Mouse (Mus musculus): ENCODE measurements at regions not wholly inside any gene's neighbourhood (a gene's known extent, or its start where the extent isn't known, plus 50 kb on each side); places are given as distances from the start of the nearest gene placed in this dataset.

GRCm38 (mm10) chr3:19421430-19421944 is 207.0 kb downstream of the 1700064H15Rik start:
- H3K4me1 ChIP-seq (ENCODE audit: control insufficient read depth, insufficient read depth, insufficient read length, low read length) = peaks cover 3% of the 10 kb centered on the region; the same call in 1 of the 2 replicates
- no peak overlapping the region for H3K4me3 ChIP-seq (ENCODE audit: insufficient read depth, low read depth, low read length)
- H3K27ac ChIP-seq (replicated peaks; ENCODE audit: low read depth, low read length) = no peak overlapping the region

DNA sequence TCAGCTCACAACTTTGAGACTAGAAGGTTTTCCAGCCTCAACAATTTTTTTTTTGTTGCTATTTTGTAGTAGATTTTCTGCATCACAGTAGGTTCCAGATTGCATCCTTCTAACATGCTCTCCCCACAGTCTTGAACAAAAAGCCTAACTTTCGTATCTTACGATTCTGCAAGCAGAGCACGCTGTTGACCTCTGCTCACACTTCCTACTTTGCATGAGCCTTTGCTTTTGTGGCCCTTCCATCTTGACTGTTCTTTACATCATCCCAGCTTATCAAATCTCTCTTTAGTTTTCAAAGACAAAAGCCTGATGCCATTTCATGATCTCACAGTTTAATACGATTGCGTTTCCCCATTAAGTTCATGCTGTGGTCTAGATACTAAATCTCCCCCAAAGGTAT is 207.6 kb downstream of the 1700064H15Rik start:
- H3K4me3 ChIP-seq (ENCODE audit: insufficient read depth, low read depth, low read length) = no peak overlapping the region
- no peak overlapping the region for H3K27ac ChIP-seq (replicated peaks; ENCODE audit: low read depth, low read length)
- H3K4me1 ChIP-seq (ENCODE audit: control insufficient read depth, insufficient read depth, insufficient read length, low read length) = no peaks in the 10 kb centered on the region

DNA sequence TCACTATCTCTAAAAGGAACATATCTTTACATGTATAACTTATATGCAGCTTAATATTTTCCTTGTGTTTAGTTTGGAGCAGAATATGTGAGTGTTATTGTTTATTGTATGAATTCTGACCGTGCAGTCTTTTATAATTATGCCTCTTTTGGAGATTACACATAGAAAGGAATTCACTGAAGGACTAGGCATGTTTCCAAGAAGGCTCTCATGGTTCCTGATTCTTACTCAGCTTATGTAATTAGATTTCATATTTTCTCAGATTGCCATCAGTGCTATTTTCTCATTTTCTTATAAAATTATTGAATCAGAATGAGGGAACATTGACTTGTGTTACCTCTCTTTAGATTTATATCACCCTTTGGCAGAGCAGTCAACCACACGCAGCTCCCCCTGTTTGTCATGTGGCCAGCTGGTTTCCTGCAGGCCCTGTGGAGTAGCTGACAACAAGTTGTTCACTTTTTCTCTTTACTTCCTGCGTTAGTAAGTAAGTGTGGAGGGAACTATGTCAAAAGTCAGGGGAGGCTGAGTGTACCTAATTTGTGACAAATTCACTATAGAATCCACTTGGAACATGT is 217.4 kb downstream of the 1700064H15Rik start:
- H3K27ac ChIP-seq (replicated peaks; ENCODE audit: low read depth, low read length) = no peak overlapping the region
- no peak overlapping the region for H3K4me3 ChIP-seq (ENCODE audit: insufficient read depth, low read depth, low read length)
- H3K4me1 ChIP-seq (ENCODE audit: control insufficient read depth, insufficient read depth, insufficient read length, low read length) = no peaks in the 10 kb centered on the region

DNA sequence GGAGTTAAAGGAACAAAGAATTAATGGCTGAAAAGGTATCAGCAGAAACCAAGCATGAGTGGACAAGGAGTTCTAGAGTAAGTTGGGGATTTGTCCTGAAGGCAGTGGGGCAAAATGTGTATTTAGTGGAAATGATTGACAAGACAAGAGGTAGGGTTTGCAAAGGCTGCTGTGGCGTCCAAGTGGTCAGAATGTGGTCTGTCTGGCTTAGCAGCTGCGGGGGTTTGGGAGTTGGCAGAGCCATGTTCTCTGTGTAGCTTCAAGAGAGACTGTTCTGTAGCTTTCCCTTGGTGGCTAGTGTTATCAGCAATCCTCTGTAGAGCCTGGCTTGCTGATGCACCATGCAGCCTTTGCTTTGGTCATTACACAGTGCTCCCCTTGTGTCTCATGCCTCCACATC is 220.2 kb downstream of the 1700064H15Rik start:
- Histone ChIP-seq H3K4me3 (ENCODE audit: insufficient read depth, low read depth, low read length) (no peak overlapping the region), H3K27ac (replicated peaks; ENCODE audit: low read depth, low read length) (no peak overlapping the region), H3K4me1 (ENCODE audit: control insufficient read depth, insufficient read depth, insufficient read length, low read length) (no peaks in the 10 kb centered on the region)

- Histone ChIP-seq H3K27ac (replicated peaks; ENCODE audit: low read depth, low read length) (no peak overlapping the region), H3K4me3 (ENCODE audit: insufficient read depth, low read depth, low read length) (no peak overlapping the region), H3K4me1 (ENCODE audit: control insufficient read depth, insufficient read depth, insufficient read length, low read length) (no peaks in the 10 kb centered on the region)
Measured at GRCm38 (mm10) chr3:19407591-19408090, 220.8 kb downstream of the 1700064H15Rik start.

- H3K4me3 ChIP-seq (ENCODE audit: insufficient read depth, low read depth, low read length) = no peak overlapping the region
- H3K4me1 ChIP-seq (ENCODE audit: control insufficient read depth, insufficient read depth, insufficient read length, low read length) = no peaks in the 10 kb centered on the region
- no peak overlapping the region for H3K27ac ChIP-seq (replicated peaks; ENCODE audit: low read depth, low read length)
Measured at GRCm38 (mm10) chr3:19406351-19407151, 221.9 kb downstream of the 1700064H15Rik start.

DNA sequence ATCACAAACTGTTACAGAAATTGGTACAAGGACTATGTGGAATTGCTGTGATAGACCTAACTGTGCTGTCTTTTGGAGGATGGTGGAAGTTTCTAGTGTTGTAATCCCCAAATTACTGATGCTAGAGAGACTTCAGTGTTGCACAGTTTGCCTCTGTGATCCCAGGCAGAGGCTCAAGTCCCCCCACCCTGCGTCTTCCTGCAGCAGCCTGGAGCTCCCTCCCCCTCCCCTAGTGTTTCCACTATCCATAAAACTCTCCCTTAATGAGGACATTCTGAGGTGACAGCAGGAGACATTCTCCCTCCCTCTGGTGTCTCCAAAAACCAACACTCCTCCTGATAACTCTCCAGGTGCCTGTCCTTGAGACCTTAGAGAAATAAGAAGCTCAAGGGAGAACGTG is 242.8 kb downstream of the 1700064H15Rik start:
- Histone ChIP-seq H3K27ac (replicated peaks; ENCODE audit: low read depth, low read length) (no peak overlapping the region), H3K4me3 (ENCODE audit: insufficient read depth, low read depth, low read length) (no peak overlapping the region), H3K4me1 (ENCODE audit: control insufficient read depth, insufficient read depth, insufficient read length, low read length) (no peaks in the 10 kb centered on the region)

DNA sequence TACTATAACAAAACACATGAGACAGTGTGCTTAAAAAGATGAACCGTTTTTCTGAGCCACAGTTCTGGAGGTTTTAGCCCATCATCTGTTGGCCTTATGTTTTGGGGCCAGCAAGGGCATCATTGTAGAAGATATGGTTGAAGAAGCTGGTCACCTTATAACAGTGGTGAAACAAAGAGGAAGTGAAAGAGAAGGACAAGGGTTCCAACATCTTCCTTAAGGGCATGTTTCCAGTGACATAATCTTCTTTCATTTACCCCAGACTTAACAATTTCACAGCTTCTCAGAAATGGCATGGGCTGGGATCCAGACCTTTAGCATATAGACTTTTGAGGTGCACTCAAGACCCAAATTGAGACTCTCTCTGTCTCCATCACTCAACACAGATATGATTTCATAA is 259.5 kb downstream of the 1700064H15Rik start:
- Histone ChIP-seq H3K4me1 (ENCODE audit: control insufficient read depth, insufficient read depth, insufficient read length, low read length) (no peaks in the 10 kb centered on the region), H3K27ac (replicated peaks; ENCODE audit: low read depth, low read length) (no peak overlapping the region), H3K4me3 (ENCODE audit: insufficient read depth, low read depth, low read length) (no peak overlapping the region)

DNA sequence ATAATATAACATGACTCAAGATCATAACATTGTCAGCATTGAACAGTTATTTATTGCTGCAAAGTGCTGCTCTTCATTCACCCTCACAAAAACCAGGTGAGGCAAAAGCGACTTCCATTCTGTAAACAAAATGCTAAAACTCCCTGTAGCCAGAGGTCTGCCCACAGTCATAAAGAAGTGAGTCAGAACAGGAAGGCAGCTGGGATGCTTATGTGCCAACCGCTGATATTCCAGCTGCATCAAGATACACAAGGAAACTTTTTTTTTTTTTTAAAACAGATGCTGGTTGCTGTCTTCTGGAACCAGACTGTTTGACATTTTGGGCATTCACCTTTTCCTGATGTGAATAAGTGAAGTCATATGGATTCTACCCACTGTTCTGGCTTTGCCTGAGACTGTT is 260.7 kb downstream of the 1700064H15Rik start:
- H3K4me1 ChIP-seq (ENCODE audit: control insufficient read depth, insufficient read depth, insufficient read length, low read length) = no peaks in the 10 kb centered on the region
- no peak overlapping the region for H3K27ac ChIP-seq (replicated peaks; ENCODE audit: low read depth, low read length)
- no peak overlapping the region for H3K4me3 ChIP-seq (ENCODE audit: insufficient read depth, low read depth, low read length)

Measured in brown adipose tissue, adult 24 weeks (tissue).